Mouse (Mus musculus): ENCODE results near the gene Arid3c. TPM values are rescaled to one million over a fixed set of nuclear protein-coding genes. Genes with fewer than 3 reads are reported as not detected.
A peak's percentile ranks its signal among the peaks of the same experiment; 100 is the strongest.

Arid3c gene
- total and polyA plus RNA-seq, 2 experiments from 2014 or later, result 0.15 TPM; not detected in 1

- H3K36me3 ChIP-seq (ENCODE audit: insufficient read depth), result no peaks in the 10 kb centered on the region; the same call in 1 of the 2 replicates
- H3K27ac ChIP-seq (ENCODE audit: low read depth, low read length), result no peak overlapping the region
- no peak overlapping the region for H3K4me3 ChIP-seq (ENCODE audit: low read depth, low read length)
- peaks cover 7% of the 10 kb centered on the region; the same call in 1 of the 2 replicates for H3K4me1 ChIP-seq (ENCODE audit: insufficient read depth)
- 69% methylated on average over 2 of the region's 2 CpGs for WGBS
- H3K9me3 ChIP-seq (ENCODE audit: low read length), result no peaks in the 10 kb centered on the region
- no peaks in the 10 kb centered on the region for H3K27me3 ChIP-seq (ENCODE audit: insufficient read depth, low read length)
- no peak overlapping the region for H3K4me2 ChIP-seq (ENCODE audit: low read depth)
- DNase-seq (no peak), ATAC-seq (no peak)
- TF ChIP-seq CTCF (IDR thresholded peaks at IDR 0.05; ENCODE audit: low read depth), result no peak
- H3K9ac ChIP-seq, result no peak overlapping the region
These were observed 13.2 kb upstream of the Arid3c start for GRCm38 (mm10) chr4:41744131-41744530.

GRCm38 (mm10) chr4:41741158-41741560 lies 10.2 kb upstream of the Arid3c start:
- Histone ChIP-seq H3K9ac (peak overlapping the region; percentile 71), H3K27me3 (ENCODE audit: insufficient read depth, low read length) (no peaks in the 10 kb centered on the region), H3K36me3 (ENCODE audit: insufficient read depth) (no peaks in the 10 kb centered on the region; the same call in 1 of the 2 replicates), H3K4me2 (ENCODE audit: low read depth) (peak overlapping the region; percentile 75), H3K27ac (ENCODE audit: low read depth, low read length) (peak overlapping the region; percentile 81), H3K4me3 (ENCODE audit: low read depth, low read length) (peak overlapping the region; percentile 70), H3K4me1 (ENCODE audit: insufficient read depth) (peaks cover 7% of the 10 kb centered on the region; the same call in 1 of the 2 replicates), H3K9me3 (ENCODE audit: low read length) (no peaks in the 10 kb centered on the region)
- DNase-seq (peak; percentile 92), ATAC-seq (peak; percentile 97)
- TF ChIP-seq CTCF (IDR thresholded peaks at IDR 0.05; ENCODE audit: low read depth), result no peak
- under 1% methylated on average over 27 of the region's 27 CpGs for WGBS

GRCm38 (mm10) chr4:41740380-41741157 lies 9.6 kb upstream of the Arid3c start:
- H3K4me1 ChIP-seq (ENCODE audit: insufficient read depth), result peaks cover 7% of the 10 kb centered on the region; the same call in 1 of the 2 replicates
- peak overlapping the region; percentile 75 for H3K4me2 ChIP-seq (ENCODE audit: low read depth)
- peak overlapping the region; percentile 70 for H3K4me3 ChIP-seq (ENCODE audit: low read depth, low read length)
- H3K36me3 ChIP-seq (ENCODE audit: insufficient read depth), result no peaks in the 10 kb centered on the region; the same call in 1 of the 2 replicates
- 2% methylated on average over 48 of the region's 48 CpGs for WGBS
- H3K9ac ChIP-seq, result peak overlapping the region; percentile 71
- H3K27me3 ChIP-seq (ENCODE audit: insufficient read depth, low read length), result no peaks in the 10 kb centered on the region
- H3K9me3 ChIP-seq (ENCODE audit: low read length), result no peaks in the 10 kb centered on the region
- ATAC-seq (peak; percentile 72), DNase-seq (peak; percentile 75)
- H3K27ac ChIP-seq (ENCODE audit: low read depth, low read length), result peak overlapping the region; percentile 81
- TF ChIP-seq CTCF (IDR thresholded peaks at IDR 0.05; ENCODE audit: low read depth), result peak; percentile 34; the same call in 1 of the 2 replicates

- no peak overlapping the region for H3K27ac ChIP-seq (ENCODE audit: low read depth, low read length)
- H3K9ac ChIP-seq, result no peak overlapping the region
- no peak for ATAC-seq
- H3K9me3 ChIP-seq (ENCODE audit: low read length), result no peaks in the 10 kb centered on the region
- 93% methylated on average over 13 of the region's 13 CpGs for WGBS
- no peak overlapping the region for H3K4me3 ChIP-seq (ENCODE audit: low read depth, low read length)
- no peaks in the 10 kb centered on the region for H3K27me3 ChIP-seq (ENCODE audit: insufficient read depth, low read length)
- H3K4me2 ChIP-seq (ENCODE audit: low read depth), result peak overlapping the region; percentile 75
- no peak for TF ChIP-seq CTCF (IDR thresholded peaks at IDR 0.05; ENCODE audit: low read depth)
- no peaks in the 10 kb centered on the region; the same call in 1 of the 2 replicates for H3K36me3 ChIP-seq (ENCODE audit: insufficient read depth)
- no peak for DNase-seq
- peaks cover 7% of the 10 kb centered on the region; the same call in 1 of the 2 replicates for H3K4me1 ChIP-seq (ENCODE audit: insufficient read depth)
These were observed 8.3 kb upstream of the Arid3c start for GRCm38 (mm10) chr4:41739260-41739659.

- Histone ChIP-seq H3K9ac (no peak overlapping the region), H3K4me2 (ENCODE audit: low read depth) (no peak overlapping the region), H3K4me3 (ENCODE audit: low read depth, low read length) (no peak overlapping the region), H3K4me1 (ENCODE audit: insufficient read depth) (peaks cover 7% of the 10 kb centered on the region; the same call in 1 of the 2 replicates), H3K9me3 (ENCODE audit: low read length) (no peaks in the 10 kb centered on the region), H3K36me3 (ENCODE audit: insufficient read depth) (no peaks in the 10 kb centered on the region; the same call in 1 of the 2 replicates), H3K27ac (ENCODE audit: low read depth, low read length) (no peak overlapping the region), H3K27me3 (ENCODE audit: insufficient read depth, low read length) (no peaks in the 10 kb centered on the region)
- ATAC-seq, result no peak
- no peak for DNase-seq
- WGBS, result 61% methylated on average over 1 of the region's 1 CpGs
- TF ChIP-seq CTCF (IDR thresholded peaks at IDR 0.05; ENCODE audit: low read depth), result no peak
These were observed 7.3 kb upstream of the Arid3c start for GRCm38 (mm10) chr4:41738256-41738603.

GRCm38 (mm10) chr4:41737602-41738255 lies 6.8 kb upstream of the Arid3c start:
- TF ChIP-seq CTCF (IDR thresholded peaks at IDR 0.05; ENCODE audit: low read depth), result peak; percentile 95
- Histone ChIP-seq H3K36me3 (ENCODE audit: insufficient read depth) (no peaks in the 10 kb centered on the region; the same call in 1 of the 2 replicates), H3K4me2 (ENCODE audit: low read depth) (no peak overlapping the region), H3K9me3 (ENCODE audit: low read length) (no peaks in the 10 kb centered on the region), H3K4me1 (ENCODE audit: insufficient read depth) (peaks cover 7% of the 10 kb centered on the region; the same call in 1 of the 2 replicates), H3K27ac (ENCODE audit: low read depth, low read length) (no peak overlapping the region), H3K4me3 (ENCODE audit: low read depth, low read length) (no peak overlapping the region), H3K9ac (no peak overlapping the region), H3K27me3 (ENCODE audit: insufficient read depth, low read length) (peaks cover 3% of the 10 kb centered on the region; the same call in 1 of the 2 replicates)
- DNase-seq (peak; percentile 88), ATAC-seq (peak; percentile 75)
- WGBS, result 43% methylated on average over 8 of the region's 8 CpGs
